Mouse (Mus musculus) layer of hippocampus, postnatal 25 days (tissue): ENCODE results near the gene Tfb2m. TPM values are rescaled to one million over a fixed set of nuclear protein-coding genes. Genes with fewer than 3 reads are reported as not detected.

ENCODE experiments used
- DNase-seq, 2 experiments: peaks; one replicate each; pipeline ENCODE4 v3.0.0; 2022; ENCODE audit warnings: mixed read lengths in 2 of 2, low spot score in 1 of 2; ENCODE audit errors: extremely low spot score in 1 of 2
- total RNA-seq, 2 experiments: library from RNA; stranded (reverse); gene quantifications; 2 replicates each; pipeline ENCODE4 v1.2.3; 2021

Tfb2m gene
- total RNA-seq, 2 experiments from 2014 or later: 24.7 to 25.3 TPM

DNA sequence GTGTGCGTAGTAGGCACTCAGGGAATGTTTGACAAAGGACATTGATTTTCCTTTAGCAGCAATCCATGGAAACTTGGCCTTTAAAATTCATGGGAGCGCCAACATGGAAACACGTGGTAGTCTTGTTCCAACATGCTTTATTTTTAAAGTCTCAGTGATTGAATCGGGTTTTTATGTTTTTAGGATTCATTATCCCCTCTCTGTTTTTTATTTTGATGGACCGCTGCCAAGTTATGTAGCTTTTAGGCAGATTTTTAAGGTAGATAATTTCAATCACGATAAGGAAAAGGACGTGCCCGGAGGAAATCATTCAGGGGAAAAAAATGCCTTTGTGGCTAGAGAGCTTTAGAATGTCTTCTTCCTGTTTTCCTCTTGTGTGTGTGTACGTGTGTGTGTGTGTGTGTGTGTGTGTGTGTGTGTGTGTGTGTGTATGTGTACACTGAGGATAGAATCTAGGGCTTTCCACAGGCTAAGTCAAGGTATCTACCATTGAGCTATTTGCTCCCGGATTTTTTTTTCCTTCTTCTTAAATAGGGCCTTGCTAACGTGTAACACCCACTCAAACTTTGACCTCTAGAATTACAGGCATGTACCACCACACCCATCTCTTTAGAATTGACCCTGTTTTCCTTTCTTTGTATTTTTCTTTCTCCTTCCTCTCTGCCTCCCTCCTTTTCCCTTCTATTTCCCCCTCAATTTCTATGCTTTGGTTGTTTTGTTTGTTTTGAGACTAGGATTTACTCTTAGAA, 13.6 kb upstream of the Tfb2m start:
- no peak for DNase-seq

DNA sequence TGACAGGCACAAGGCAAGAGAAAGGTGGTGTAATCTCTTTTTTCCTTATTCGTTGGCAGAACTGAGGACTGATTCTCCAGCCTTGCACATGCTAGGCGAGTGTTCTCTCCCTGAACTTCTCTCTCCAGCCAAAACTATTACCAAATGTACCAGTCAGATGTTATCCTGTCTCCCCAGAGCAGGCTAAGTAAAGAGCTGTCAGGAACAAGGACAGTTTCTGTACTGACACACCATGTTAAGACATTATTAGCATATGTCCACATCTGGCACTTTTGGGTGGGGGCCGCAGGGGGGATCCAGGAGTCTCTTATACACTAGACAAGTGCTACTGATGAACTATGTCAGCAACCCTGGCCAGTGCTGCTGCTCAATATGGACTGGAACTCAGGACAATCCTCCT, 10.9 kb upstream of the Tfb2m start:
- no peak for DNase-seq

DNA sequence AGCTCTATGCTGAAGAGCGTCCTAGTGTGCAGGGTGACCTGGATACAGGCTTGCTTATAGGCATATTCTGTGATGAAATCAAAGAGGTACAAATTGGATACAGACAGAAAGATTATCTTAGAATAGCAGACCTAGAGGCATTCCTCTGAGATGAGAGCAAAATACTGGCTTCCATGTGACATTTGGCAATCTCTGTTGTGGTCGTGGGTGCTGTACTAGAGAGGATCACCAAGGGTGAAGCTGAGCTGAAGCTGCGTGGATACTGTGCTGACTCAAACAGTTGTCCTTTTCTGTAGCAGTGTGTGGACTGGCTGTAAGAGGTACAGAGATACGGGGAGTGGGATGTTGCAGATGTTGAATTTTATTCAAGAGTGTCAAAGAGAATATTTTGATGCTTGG, 7.9 kb upstream of the Tfb2m start:
- DNase-seq: no peak

DNA sequence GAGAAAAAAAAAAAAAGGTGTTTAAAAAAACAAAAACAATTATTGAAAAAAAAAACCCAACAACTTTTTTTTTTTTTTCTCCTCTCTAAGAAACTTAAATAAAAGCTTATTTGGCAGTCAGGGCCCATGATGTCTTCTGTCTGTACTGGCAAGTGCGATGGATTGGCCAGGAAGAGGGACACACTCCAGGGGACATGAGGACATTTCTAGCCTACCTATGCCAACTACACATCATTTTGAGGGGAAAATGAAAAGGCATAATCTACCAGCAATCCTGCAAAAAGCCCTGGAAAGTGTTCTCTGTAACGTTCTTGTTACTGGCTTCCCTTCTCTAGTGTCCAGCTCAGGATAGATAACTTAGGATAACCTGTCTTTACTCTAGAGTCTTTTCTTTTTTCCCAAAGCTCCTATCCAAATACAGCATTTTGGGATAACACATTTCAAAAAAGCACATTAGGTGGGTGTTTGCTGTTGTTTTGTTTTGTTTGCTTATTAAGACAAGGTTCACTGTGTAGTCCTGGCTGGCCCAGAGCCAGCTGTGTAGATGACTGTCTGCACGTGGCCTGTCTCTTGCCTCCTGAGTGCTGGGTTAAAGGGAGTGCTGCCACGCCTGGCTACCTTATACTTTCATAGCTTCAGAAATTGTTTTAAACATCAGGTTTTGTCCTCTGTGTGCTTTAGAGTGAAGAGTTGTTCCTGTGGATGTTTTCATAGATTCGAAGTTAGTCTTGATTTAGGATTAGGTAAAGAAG, 7.3 kb upstream of the Tfb2m start:
- DNase-seq: no peak

DNA sequence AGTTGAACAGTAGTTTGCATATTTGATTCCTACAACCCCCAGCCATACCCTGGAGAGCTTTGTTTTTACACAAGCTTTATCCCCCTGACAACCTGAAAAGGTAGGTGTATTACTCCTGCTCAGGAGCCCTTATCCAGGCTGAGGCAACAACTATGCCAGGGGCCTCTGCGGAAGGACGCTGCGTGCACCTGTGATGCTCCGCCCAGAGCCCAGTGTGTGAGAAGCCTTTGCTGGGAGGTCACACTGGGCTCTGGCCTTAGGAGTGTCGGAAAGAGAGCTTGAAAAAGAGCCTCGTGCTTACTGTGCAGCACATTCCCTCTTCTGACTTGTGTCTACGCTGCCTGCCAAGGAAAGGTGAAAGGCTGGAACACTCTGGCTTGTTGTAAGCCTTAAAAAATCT, 6.7 kb upstream of the Tfb2m start:
- no peak for DNase-seq

DNA sequence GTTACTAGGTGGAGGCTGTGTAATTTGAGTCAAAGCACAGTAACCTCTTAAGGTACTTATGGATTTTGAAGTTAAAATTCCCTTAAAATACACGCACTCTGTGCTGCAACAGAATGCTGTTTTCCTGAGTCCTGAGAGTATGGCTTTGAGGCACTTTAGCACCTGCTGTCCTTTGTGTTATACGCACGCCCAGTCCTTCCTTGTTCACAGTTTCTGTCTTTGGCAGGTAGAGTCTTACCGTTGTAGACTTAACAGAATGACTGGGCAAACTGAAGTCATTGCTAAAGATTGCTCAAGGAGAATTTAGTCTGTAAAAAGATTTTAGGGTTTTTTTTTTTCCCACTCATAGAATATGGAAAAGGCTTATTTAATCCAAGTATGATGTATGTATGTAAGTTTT, 5.9 kb upstream of the Tfb2m start:
- DNase-seq: no peak

DNA sequence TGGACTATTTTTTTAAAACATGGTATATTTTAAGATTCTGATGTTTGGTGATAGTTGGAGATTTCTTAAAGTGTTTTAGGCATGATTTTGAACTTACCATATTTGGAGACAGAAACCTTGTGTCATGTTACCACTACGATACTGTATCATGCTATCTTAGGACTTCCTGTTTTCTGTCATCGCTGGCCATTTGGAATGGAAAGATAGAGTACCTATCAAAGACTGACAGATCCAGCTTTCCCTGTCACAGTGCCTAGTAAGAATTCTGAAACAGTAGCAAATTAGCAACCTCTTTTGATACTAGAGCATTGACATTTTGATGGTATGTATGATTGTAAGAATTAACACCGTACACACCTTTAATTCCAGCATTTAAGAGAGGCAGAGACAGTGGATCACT, 5.3 kb upstream of the Tfb2m start:
- DNase-seq: no peak

DNA sequence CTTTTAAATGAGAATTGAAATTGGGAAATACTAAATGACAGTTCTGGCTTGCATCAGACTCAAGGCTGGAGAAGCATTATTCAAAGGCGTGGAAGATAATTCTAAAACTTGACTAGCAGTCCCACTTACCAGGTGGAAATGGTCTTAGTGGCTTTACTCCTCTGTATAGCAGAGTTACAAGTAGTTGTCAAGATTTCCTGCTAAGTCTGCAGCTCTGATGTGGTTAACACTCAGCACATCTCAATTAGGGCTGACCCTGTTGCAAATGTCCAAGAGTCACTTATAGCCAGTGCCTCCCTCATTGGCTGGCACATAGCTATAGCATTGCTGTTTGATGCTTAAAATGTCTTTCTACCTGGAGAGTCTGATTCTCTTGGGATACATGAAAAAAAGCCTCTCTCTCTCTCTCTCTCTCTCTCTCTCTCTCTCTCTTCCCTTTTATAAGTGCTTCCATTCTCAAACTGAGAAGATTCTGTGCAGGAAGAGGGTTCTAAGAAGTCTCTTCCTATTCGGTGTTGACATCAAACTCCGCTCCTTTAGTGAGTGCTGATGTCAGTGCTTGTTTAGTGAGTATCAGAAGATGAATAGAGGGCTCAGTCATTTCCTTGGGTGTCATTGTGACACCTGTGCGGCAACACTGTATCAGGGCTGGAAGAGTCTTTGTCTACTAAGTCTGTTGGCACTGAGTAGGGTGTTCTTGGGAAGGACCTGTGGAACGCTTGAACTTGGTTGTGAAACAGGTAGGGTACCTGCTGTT, 3.1 kb upstream of the Tfb2m start:
- no peak for DNase-seq

DNA sequence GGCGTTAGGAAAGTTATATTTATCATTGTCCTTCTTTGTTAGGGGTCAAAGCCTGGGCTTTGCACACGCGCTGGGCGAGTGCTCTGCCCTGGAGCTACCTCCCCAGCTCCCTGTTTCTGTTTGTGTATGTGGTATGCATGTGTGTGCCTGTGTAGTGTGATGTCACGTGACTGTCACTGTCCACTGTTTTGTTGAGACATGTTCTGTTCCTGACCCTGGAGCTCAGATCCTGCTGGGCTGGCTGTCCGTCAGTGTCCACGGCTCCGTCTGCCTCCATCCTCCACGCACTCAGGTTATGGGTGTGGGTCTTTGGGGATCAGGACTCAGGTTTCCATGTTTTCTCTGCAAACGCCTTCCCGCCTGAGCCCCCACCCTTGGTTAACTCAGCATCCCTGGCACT, 2.2 kb upstream of the Tfb2m start:
- DNase-seq: no peak

DNA sequence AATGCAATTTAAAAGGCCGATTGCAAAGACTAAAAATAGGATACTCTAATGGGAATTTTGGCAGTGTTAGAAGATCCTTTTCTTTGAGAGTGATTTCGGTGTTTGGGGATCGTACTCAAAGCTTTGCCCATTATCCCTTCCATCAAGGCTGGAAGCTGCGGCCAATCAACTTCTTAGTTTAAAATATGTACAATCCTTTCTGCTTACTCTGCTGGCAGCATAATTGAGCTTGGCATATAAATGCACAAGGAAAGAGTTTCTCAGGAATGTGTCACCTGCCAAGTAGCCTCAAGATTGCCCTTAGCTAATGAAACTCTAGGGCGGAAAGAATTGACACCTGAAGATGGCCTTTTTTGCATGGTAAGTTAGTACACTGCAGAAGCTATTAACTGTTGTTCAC, 1.1 kb upstream of the Tfb2m start:
- DNase-seq: no peak

DNA sequence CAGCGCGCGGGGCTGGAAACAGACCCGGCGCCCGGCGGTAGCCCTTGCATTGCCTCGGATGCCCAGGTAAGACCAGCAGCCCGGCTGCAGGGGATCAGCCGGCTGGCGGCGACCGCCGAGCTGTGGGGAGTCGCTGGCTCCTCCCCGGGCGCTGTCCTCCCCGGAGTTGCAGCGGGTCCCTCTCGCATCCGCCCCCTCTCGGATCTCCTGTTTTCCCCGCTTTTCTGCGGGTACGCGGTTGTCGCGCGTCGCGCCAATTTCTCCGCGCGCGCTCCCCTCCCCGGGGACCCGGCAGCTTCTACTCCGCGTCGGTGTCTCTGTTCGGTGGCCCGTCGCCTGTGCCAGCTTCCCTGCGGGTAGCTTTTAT, 467 bp upstream of the Tfb2m start:
- DNase-seq: peak in 1 of 2 experiments; percentile 43

DNA sequence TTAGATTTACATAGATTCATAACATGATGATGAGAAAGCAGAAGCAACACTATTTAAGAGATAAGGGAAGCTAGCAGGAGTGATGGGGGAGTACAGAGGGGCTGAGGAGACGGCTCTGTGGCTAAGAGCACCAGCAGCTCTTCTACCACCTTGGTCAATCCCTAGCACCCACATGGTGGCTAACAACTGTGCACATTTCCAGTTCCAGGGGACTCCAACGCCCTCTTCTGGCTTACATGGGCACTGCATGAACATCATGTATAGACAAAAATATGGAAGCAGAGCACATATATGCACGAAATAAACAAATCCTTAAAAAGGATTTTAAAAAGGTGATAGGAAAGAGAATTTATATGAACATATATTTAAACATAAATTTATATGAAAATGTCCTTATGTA, 4.6 kb downstream of the Tfb2m start:
- DNase-seq: no peak

DNA sequence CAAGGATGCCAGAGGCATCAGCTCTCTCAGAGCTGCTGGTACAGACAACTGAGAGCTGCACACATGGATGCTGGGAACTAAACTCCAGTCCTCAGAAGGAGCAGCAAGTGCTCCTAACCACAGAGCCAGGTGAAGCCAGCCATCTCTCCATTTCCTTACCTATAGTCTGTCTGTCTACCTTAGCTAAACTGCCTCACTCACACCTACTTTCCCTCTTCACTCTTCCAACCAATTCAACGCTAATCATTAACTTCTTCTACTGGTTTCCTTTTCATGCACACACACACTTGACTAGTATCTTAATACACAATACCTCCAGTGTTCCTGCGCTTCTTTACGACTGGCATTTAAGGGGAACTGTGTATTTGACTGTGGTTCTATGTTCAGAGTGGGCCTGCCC, 6.2 kb downstream of the Tfb2m start:
- no peak for DNase-seq

DNA sequence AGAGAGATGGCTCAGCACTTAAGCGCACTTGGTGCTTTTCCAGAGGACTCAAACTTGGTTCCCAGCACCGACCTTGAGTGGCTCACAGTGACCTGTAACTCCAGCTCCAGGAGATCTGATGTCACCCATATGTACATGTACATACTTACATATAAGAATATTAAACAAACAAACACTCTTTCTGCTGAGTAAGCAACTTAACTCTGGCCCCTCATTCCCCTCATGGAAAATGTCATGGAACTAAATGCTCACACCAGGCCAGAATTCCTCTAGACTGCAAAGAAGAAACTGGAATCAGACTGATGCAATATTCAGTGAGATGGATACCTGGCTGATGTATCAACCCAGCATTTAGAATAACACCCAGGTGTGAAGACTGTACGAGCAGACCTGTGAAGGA, 7.0 kb downstream of the Tfb2m start:
- DNase-seq: no peak

DNA sequence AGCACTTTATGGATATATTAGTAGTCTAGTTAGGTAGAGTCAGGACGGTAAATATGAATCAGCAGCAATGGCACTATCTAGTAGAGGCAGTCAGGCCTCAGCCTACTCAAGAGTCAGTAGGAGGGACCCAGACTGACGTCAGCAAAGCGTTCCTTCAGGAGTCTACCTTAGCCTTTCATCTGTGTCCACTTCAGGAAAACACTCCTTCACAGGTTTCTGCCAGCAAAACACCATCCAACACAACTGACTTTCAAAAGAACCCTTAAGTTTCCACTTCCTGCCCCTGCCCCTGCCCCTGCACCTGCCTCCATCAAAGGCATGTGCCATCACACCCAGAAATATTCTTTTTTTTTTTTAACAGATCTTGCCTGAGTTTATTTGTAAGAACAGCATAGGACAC, 26.2 kb downstream of the Tfb2m start:
- DNase-seq: no peak

DNA sequence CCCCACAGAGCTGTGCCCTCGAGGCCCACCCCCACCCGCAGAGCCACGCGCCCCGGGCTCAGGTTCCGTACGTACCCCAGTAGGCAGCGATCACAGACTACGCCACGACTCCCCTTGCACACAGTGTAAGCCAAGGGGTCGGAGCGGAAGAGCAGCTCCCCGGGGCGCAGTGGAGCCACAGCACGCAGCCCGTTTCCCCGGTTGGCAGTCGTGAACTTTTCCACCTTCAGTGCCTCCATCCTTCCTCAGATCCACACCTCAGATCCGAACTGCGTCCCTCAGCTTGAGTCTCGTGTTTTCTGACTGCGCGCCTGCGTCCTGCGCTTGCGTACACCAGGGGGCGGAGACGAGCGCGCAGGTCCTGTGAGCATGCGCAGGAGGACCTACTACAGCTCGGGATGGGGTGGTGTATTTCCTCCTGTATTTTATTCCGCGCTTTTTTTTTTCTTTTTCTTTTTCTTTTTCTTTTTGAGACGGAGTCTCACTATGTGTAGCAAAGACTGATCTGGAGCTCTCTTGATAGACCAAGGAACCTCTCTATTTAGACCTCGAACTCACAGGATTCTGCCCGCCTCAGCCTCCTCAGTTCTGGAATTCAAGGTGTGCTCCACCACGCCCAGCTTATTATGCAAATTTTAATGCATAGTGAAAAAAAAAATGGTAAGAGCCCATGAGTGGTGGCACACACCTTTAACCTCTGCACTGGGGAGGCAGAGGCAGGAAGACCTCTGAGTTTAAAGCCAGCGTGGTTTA, 28.2 kb downstream of the Tfb2m start, which contains the start of gene Smyd3:
Gene Smyd3 (minus strand): TSS at position 329 of the 753 bp plus-strand sequence.
- DNase-seq: peak; percentile 61 to 81

DNA sequence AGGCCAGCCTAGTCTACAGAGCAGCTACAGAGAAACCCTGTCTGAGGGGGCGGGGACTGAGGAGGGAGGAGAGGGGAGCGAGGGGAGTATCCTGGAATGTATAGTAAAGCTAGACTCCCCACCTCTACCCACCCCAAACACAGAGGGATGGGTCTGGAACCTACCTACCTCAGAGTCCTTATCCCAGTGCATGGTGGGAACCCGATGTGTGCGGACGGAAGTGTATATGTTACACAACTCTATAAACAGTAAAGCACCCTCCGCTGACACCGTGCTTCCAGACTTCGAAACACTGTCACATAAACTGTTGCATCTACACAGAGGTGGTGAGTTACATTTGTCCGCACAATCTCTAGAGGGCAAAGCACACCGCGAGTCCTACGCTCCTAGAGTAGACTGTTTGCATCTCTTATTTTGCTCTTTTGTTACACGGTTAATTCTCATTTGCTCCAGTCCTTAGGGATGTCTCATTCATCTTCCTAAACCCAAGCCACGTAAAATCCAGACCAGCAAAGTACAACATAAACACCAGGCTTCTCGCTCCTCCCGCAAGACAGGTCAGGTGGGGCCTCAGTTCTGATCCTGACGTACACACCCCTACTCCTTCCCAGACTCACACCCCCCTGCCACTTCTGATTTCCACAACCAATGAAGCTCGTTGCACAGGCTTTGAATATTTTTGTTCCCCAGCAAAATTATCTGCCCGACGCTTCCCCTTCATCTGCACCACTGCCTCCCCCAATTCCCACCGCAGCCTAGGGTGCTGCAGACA, 28.9 kb downstream of the Tfb2m start:
- DNase-seq: no peak

DNA sequence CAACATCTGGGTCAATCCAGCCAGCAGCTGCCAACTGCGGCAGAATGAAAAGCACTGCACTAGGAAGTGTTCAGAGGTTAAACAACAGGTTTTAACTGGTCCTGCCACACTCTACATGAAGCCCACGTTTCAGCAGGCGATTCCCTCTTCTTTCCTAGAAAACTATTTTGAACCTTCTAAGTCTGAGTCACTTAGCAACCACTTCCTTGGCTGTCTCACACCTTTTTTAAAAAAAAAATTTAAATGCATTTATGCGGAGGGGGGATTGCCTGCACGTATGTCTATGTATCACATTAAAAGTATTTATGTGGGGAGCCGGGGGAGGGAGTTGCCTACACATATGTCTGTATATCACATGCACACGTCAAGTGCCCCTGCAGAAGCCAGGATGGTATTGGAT, 34.2 kb downstream of the Tfb2m start:
- no peak for DNase-seq

DNA sequence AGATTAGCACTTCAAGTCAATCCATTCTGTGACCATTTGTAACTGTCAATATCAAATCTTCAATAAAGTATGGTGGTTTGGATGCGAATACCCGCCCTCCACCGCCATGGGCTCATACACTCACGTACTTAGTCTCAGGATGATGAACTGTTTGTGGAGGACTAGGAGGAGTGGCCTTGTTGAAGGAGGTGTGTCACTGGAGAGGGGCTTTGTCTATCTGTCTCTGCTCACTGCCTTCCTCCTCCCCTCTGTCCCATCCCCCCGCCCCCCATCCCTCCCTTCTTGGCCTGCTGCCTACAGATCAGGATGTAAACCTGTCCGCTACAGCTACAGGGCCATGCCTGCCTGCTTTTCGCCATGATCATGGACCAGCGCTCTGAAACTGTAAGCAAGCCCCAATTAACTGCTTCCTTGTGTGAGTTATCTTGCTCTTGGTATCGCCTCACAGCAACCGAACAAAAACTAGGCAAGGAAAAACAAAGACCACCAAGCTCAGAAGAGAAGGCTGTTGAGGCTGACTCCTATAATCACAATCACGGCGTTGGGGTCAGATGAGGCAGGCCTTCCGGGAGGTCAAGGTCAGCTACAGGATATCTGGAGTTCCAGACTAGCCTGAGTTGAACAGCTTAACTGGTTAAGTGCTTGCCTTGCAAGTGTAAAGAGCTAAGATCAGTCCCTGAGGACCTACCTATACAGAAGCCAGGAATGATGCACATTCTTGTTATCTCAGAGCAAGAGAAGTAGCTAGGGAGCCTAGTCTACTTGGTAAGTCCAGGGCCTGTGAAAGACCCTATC, 35.3 kb downstream of the Tfb2m start:
- no peak for DNase-seq
